Mouse (Mus musculus) layer of hippocampus, adult 9-11 months (tissue): ENCODE measurements around the gene Grin3a.

ENCODE experiments used
- DNase-seq: peaks from one replicate; pipeline ENCODE4 v3.0.0; 2022

Gene Grin3a

GRCm38 (mm10) chr4:49845612-49845985 is at the start of gene Grin3a:
TSS of gene Grin3a (minus strand) at chr4:49845744.
- peak; percentile 65 for DNase-seq

GRCm38 (mm10) chr4:49891835-49892301 is 46.3 kb upstream of the Grin3a start:
- no peak for DNase-seq

GRCm38 (mm10) chr4:49877084-49877483 is 31.5 kb upstream of the Grin3a start:
- DNase-seq, result no peak

- no peak for DNase-seq
Measured at GRCm38 (mm10) chr4:49860611-49861010, 15.1 kb upstream of the Grin3a start.

GRCm38 (mm10) chr4:49844828-49845611 is 524 bp downstream of the Grin3a start:
- peak; percentile 9 for DNase-seq

GRCm38 (mm10) chr4:49844274-49844827 is 1.2 kb downstream of the Grin3a start:
- DNase-seq, result peak; percentile 17

- no peak for DNase-seq
Measured at GRCm38 (mm10) chr4:49843787-49844186, 1.8 kb downstream of the Grin3a start.

- DNase-seq, result no peak
Measured at GRCm38 (mm10) chr4:49832035-49832434, 13.5 kb downstream of the Grin3a start.

GRCm38 (mm10) chr4:49813852-49814251 is 31.7 kb downstream of the Grin3a start:
- DNase-seq, result no peak

- no peak for DNase-seq
Measured at GRCm38 (mm10) chr4:49806791-49807190, 38.8 kb downstream of the Grin3a start.

- no peak for DNase-seq
Measured at GRCm38 (mm10) chr4:49799338-49799737, 46.2 kb downstream of the Grin3a start.

- no peak for DNase-seq
Measured at GRCm38 (mm10) chr4:49788971-49789370, 56.6 kb downstream of the Grin3a start.

- no peak for DNase-seq
Measured at GRCm38 (mm10) chr4:49742847-49743246, 102.7 kb downstream of the Grin3a start.

GRCm38 (mm10) chr4:49741942-49742341 is 103.6 kb downstream of the Grin3a start:
- DNase-seq, result no peak

GRCm38 (mm10) chr4:49740796-49741766 is 104.5 kb downstream of the Grin3a start:
- peak; percentile 5 for DNase-seq

GRCm38 (mm10) chr4:49739561-49739960 is 106.0 kb downstream of the Grin3a start:
- no peak for DNase-seq

- DNase-seq, result no peak
Measured at GRCm38 (mm10) chr4:49729326-49729725, 116.2 kb downstream of the Grin3a start.

GRCm38 (mm10) chr4:49723908-49724307 is 121.6 kb downstream of the Grin3a start:
- DNase-seq, result no peak

GRCm38 (mm10) chr4:49691405-49692194 is 153.9 kb downstream of the Grin3a start:
- DNase-seq, result no peak

- DNase-seq, result peak; percentile 34
Measured at GRCm38 (mm10) chr4:49688594-49689288, 156.8 kb downstream of the Grin3a start.

GRCm38 (mm10) chr4:49681812-49682211 is 163.7 kb downstream of the Grin3a start, which contains the start of gene Ppp3r2:
TSS of gene Ppp3r2 (minus strand) at chr4:49682024.
- no peak for DNase-seq
